Mouse (Mus musculus) left cerebral cortex, postnatal 25 days (tissue): ENCODE measurements around the gene Pdk4. TPM values are rescaled to one million over a fixed set of nuclear protein-coding genes. Genes with fewer than 3 reads are reported as not detected.

ENCODE experiments used
- DNase-seq, 2 experiments: peaks; one replicate each; pipeline ENCODE4 v3.0.0; 2022; ENCODE audit warnings: low spot score in 2 of 2, mixed read lengths in 1 of 2
- intact Hi-C: fragments of 180-260 bp; cut with DNase I; formaldehyde crosslinking; loops from one replicate; pipeline ENCODE4 v1.15.1; 2025
- total RNA-seq, 2 experiments: library from RNA; stranded (reverse); gene quantifications; 2 replicates each; pipeline ENCODE4 v1.2.3; 2021

Gene Pdk4
- total RNA-seq, 2 experiments from 2014 or later = 9.1 to 10.0 TPM

DNA sequence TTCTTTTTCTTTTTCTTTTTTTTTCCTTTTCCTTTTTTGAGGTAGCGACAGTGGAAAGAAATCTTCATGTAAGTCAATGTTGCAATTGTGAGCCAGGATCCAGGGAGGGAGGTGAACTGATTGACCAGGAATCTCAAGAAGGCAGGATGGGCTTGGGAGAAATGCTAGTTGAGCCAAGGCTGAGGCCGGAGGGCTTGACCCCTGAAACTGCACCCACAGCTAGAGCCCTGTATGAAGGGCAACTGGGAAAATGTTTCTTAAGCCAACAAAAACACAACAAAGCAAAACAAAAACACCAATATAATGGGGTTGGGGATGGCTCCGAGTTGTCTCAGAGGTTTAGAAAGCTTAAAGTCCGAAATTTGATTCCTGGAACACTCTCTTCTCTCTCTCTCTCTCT is 47.7 kb downstream of the Pdk4 start:
- no peak for DNase-seq
- intact Hi-C loops = no loop called here

DNA sequence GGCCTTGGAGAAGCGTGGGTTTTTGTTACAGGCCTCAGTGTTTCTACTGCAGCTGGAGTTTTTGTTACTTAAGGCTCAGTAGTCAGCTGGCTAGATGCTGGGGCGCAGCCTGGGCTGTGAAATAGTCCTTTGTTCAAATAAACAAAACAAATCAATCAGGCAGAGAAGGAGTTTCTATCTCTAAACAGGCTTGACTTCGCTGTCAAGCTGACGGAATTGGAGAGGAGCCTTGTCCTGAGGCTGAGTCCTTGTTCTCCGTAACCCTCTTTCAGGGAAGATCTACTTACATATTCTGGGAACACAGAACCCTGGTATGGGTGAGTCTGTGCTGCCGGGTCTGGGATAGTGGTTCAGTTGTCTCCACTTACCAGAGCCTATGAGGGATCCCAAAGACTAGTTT is 48.6 kb downstream of the Pdk4 start:
- DNase-seq = peak in 1 of 2 experiments; percentile 9
- intact Hi-C loops = no loop called here

DNA sequence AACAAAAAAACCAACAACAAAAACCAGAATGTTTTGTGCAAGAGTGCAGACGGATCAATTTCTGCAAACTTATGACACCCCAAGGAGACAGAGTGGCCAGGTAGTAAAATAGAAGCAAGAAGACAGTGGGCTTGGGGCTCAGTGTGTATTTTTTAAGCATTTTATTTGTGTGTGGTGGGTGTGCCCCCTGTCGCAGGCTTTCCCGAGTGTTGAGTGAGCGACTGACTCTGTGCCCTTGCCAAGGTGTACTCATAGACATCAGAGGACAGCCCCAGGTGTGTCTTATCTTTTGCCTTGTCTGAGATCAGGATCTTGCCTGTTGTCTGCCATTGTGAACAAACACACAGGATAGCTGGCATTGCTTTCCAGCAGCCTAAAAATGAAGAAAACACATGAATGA is 49.1 kb downstream of the Pdk4 start:
- intact Hi-C loops = no loop called here
- DNase-seq = no peak

GRCm38 (mm10) chr6:5444331-5444898 is 51.7 kb downstream of the Pdk4 start:
- intact Hi-C loops = loop anchor here (5.0 kb wide), 1 partner anchor 53 kb away; the partner anchor contains the start of gene Pdk4
- DNase-seq = no peak

- intact Hi-C loops = loop anchor here (5.0 kb wide), 1 partner anchor 54 kb away; the partner anchor contains the start of gene Pdk4
- DNase-seq = peak; percentile 61 to 66
Observed at GRCm38 (mm10) chr6:5443104-5443863, 52.8 kb downstream of the Pdk4 start.

- intact Hi-C loops = loop anchor here (5.0 kb wide), 1 partner anchor 55 kb away; the partner anchor contains the start of gene Pdk4
- DNase-seq = peak; percentile 29 to 86
Observed at GRCm38 (mm10) chr6:5442316-5443085, 53.6 kb downstream of the Pdk4 start.

- DNase-seq = no peak
- intact Hi-C loops = loop anchor here (5.0 kb wide), 1 partner anchor 56 kb away; the partner anchor contains the start of gene Pdk4
Observed at GRCm38 (mm10) chr6:5441221-5441620, 54.9 kb downstream of the Pdk4 start.

DNA sequence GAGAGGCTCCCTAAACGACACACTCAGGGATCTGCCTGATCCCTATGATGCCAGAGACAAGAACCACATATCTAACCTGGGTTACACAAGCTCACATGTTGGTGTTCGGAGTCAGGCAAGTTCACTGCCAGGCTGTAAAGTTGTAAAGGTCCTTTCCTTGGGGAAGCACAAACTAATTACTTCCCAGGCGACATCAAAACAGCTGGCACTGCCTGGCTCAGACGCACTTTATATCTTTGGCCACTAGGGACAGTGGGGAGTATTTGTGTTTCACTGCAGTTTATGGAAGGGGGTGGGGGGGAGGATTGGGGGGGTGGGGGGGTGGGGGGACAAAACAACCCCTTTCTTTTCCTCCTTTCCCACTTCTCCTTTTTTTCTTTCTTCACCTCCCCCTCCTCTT is 58.4 kb downstream of the Pdk4 start:
- intact Hi-C loops = no loop called here
- DNase-seq = no peak

GRCm38 (mm10) chr6:5433887-5434286 is 62.2 kb downstream of the Pdk4 start:
- DNase-seq = no peak
- intact Hi-C loops = no loop called here

Other genes with a start within 250 kb of the Pdk4 start
- 1 to 10 TPM; 1.8 to 2.3 TPM for gene Pon3, start 240.0 kb downstream of the Pdk4 start, total RNA-seq
- gene Pon2, start 197.9 kb downstream of the Pdk4 start, total RNA-seq = 10 to 100 TPM; 24.5 to 25.4 TPM
- gene Asb4, start 112.9 kb downstream of the Pdk4 start, total RNA-seq = 1 to 10 TPM in 1 of 2 experiments, under 1 TPM in 1; 0.55 to 1.0 TPM
- gene Dync1i1, start 229.3 kb upstream of the Pdk4 start, total RNA-seq = 100 to 1,000 TPM; 127 to 134 TPM